Mouse (Mus musculus) small intestine, adult 2 months (tissue): ENCODE results near the gene Csf2.

Experiments used
- CTCF ChIP-seq: fragments of 200-500 bp; IDR thresholded peaks from 2 replicates; pipeline ENCODE4 v1.5.1; 2012; ENCODE audit warnings: low read depth, mild to moderate bottlenecking, control low read depth, inconsistent platforms, low read length, moderate library complexity, mixed read lengths; ENCODE audit not compliant: insufficient replicate concordance, insufficient read length; ENCODE audit errors: extremely low read depth
- POLR2A ChIP-seq: fragments of 200-500 bp; IDR thresholded peaks from 2 replicates; pipeline ENCODE4 v1.6.1; 2012; ENCODE audit warnings: low read depth, mild to moderate bottlenecking, control low read depth, inconsistent platforms, low read length, moderate library complexity

DNA sequence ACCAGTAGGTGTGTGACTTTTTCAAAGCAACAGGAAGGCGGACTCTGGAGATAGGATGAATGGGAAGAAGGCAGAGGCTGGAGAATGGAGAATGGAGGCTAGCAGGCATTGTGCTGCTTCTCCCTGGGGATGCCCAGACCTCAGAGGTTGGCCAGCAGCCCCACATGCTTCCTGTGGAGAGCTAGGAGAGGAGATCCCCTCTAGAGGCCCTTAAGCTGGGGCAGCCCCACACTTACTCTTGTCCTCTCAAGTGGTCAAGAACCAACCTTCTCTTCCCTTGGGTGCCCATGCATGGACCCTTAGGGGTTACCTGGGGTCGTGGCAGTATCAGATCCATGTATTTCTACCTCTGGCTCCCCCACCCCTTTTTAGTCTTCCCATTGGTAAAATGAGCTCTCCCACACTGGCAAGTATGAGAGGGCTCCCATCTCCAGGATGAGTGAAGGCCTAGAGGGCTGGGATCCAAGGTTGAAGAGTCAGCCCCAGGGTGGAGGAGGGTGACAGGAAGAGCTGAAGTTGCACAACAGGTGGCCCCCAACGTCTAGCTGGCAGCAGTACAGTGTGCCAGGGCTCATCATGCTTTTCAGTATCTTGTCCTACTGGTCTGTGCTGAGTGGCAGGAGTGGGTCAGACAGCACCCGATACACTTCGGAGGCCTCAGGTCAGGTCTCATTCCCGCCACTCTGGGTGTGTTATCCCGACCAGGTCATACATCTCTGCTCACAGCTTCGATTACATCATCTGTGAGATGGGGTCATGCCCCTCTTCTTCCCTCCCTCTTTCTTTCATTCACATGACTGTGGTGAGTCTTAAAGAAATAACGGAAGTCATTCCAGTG is 25.6 kb downstream of the Csf2 start:
- TF ChIP-seq POLR2A = no peak
- no peak for TF ChIP-seq CTCF
